Mouse (Mus musculus): Measurements from ENCODE around the gene Dennd6a. TPM values are rescaled to one million over a fixed set of nuclear protein-coding genes. Genes with fewer than 3 reads are reported as not detected.
"Not testable (repeated sequence)": the region's sequence is repeated elsewhere in the genome, so short reads cannot be mapped to it uniquely, and the experiment has no call there.

The Dennd6a gene
- 29.2 and 33.6 TPM in 2 replicates for polyA plus RNA-seq (2015; fragmentation: Nextera tagmentation; extraction: Ambion mirVana)

GRCm38 (mm10) chr14:26573556-26573955 lies at the start of gene Dennd6a:
TSS of gene Dennd6a (plus strand) at chr14:26573856.
- not testable (repeated sequence) for H3K9me3 ChIP-seq (replicated peaks; ENCODE audit: low read length); H3K4me1 ChIP-seq (replicated peaks; ENCODE audit: insufficient read depth, low read length); H3K4me3 ChIP-seq (replicated peaks; ENCODE audit: low read depth, low read length); H3K27ac ChIP-seq; ATAC-seq (replicated peaks; ENCODE audit: low FRiP score, low read depth); H3K4me2 ChIP-seq (ENCODE audit: low read length); DNase-seq (ENCODE audit: low spot score); H3K9ac ChIP-seq (ENCODE audit: low read depth, low read length); H3K27me3 ChIP-seq (ENCODE audit: insufficient read depth, low read length); H3K36me3 ChIP-seq (ENCODE audit: insufficient read depth, low read length)
- WGBS: 82% methylated on average over 5 of the region's 5 CpGs

- Histone ChIP-seq H3K36me3 (ENCODE audit: insufficient read depth, low read length) (no peaks in the 10 kb centered on the region), H3K9me3 (replicated peaks; ENCODE audit: low read length) (no peaks in the 10 kb centered on the region), H3K9ac (ENCODE audit: low read depth, low read length) (no peak overlapping the region), H3K27me3 (ENCODE audit: insufficient read depth, low read length) (no peaks in the 10 kb centered on the region), H3K4me1 (replicated peaks; ENCODE audit: insufficient read depth, low read length) (peaks cover 7% of the 10 kb centered on the region), H3K4me3 (replicated peaks; ENCODE audit: low read depth, low read length) (no peak overlapping the region), H3K27ac (no peak overlapping the region), H3K4me2 (ENCODE audit: low read length) (no peak overlapping the region)
- WGBS: 54% methylated on average over 3 of the region's 3 CpGs
- no peak for TF ChIP-seq CTCF (IDR thresholded peaks at IDR 0.05; ENCODE audit: low read depth)
- ATAC-seq (replicated peaks; ENCODE audit: low FRiP score, low read depth) (no peak), DNase-seq (ENCODE audit: low spot score) (no peak)
Measured at GRCm38 (mm10) chr14:26525955-26526354, 47.7 kb upstream of the Dennd6a start.

- no peak overlapping the region for H3K9ac ChIP-seq (ENCODE audit: low read depth, low read length)
- no peak for ATAC-seq (replicated peaks; ENCODE audit: low FRiP score, low read depth)
- 47% methylated on average over 2 of the region's 2 CpGs for WGBS
- H3K27ac ChIP-seq: no peak overlapping the region
- no peak overlapping the region for H3K4me3 ChIP-seq (replicated peaks; ENCODE audit: low read depth, low read length)
- no peaks in the 10 kb centered on the region for H3K36me3 ChIP-seq (ENCODE audit: insufficient read depth, low read length)
- no peaks in the 10 kb centered on the region for H3K9me3 ChIP-seq (replicated peaks; ENCODE audit: low read length)
- peaks cover 21% of the 10 kb centered on the region; the same call in 1 of the 2 replicates for H3K4me1 ChIP-seq (replicated peaks; ENCODE audit: insufficient read depth, low read length)
- no peak for TF ChIP-seq CTCF (IDR thresholded peaks at IDR 0.05; ENCODE audit: low read depth)
- DNase-seq (ENCODE audit: low spot score): no peak
- no peak overlapping the region for H3K4me2 ChIP-seq (ENCODE audit: low read length)
- H3K27me3 ChIP-seq (ENCODE audit: insufficient read depth, low read length): no peaks in the 10 kb centered on the region
Measured at GRCm38 (mm10) chr14:26528296-26528695, 45.4 kb upstream of the Dennd6a start.

- ATAC-seq (replicated peaks; ENCODE audit: low FRiP score, low read depth) (no peak), DNase-seq (ENCODE audit: low spot score) (no peak)
- no peak overlapping the region for H3K4me3 ChIP-seq (replicated peaks; ENCODE audit: low read depth, low read length)
- no peaks in the 10 kb centered on the region for H3K27me3 ChIP-seq (ENCODE audit: insufficient read depth, low read length)
- H3K4me2 ChIP-seq (ENCODE audit: low read length): 0 out of 2 replicates have a peak overlapping the region, but pooled peaks have one; percentile 7
- H3K4me1 ChIP-seq (replicated peaks; ENCODE audit: insufficient read depth, low read length): peaks cover 22% of the 10 kb centered on the region
- no peaks in the 10 kb centered on the region for H3K9me3 ChIP-seq (replicated peaks; ENCODE audit: low read length)
- TF ChIP-seq CTCF (IDR thresholded peaks at IDR 0.05; ENCODE audit: low read depth): no peak
- no peak overlapping the region for H3K27ac ChIP-seq
- H3K36me3 ChIP-seq (ENCODE audit: insufficient read depth, low read length): no peaks in the 10 kb centered on the region
- WGBS: 53% methylated on average over 7 of the region's 7 CpGs
- no peak overlapping the region for H3K9ac ChIP-seq (ENCODE audit: low read depth, low read length)
Measured at GRCm38 (mm10) chr14:26530350-26530749, 43.3 kb upstream of the Dennd6a start.

- peaks cover 22% of the 10 kb centered on the region for H3K4me1 ChIP-seq (replicated peaks; ENCODE audit: insufficient read depth, low read length)
- no peak overlapping the region for H3K9ac ChIP-seq (ENCODE audit: low read depth, low read length)
- 70% methylated on average over 10 of the region's 10 CpGs for WGBS
- no peak overlapping the region for H3K27ac ChIP-seq
- H3K36me3 ChIP-seq (ENCODE audit: insufficient read depth, low read length): no peaks in the 10 kb centered on the region
- peak overlapping the region; percentile 31 for H3K4me2 ChIP-seq (ENCODE audit: low read length)
- H3K4me3 ChIP-seq (replicated peaks; ENCODE audit: low read depth, low read length): no peak overlapping the region
- ATAC-seq (replicated peaks; ENCODE audit: low FRiP score, low read depth): no peak
- DNase-seq (ENCODE audit: low spot score): no peak
- no peak for TF ChIP-seq CTCF (IDR thresholded peaks at IDR 0.05; ENCODE audit: low read depth)
- H3K27me3 ChIP-seq (ENCODE audit: insufficient read depth, low read length): no peaks in the 10 kb centered on the region
- no peaks in the 10 kb centered on the region for H3K9me3 ChIP-seq (replicated peaks; ENCODE audit: low read length)
Measured at GRCm38 (mm10) chr14:26531410-26532313, 42.0 kb upstream of the Dennd6a start.

- TF ChIP-seq CTCF (IDR thresholded peaks at IDR 0.05; ENCODE audit: low read depth): no peak
- Histone ChIP-seq H3K9ac (ENCODE audit: low read depth, low read length) (0 out of 2 replicates have a peak overlapping the region, but pooled peaks have one; percentile 94), H3K27ac (no peak overlapping the region), H3K4me3 (replicated peaks; ENCODE audit: low read depth, low read length) (peak overlapping the region; percentile 90; the same call in 1 of the 2 replicates), H3K4me2 (ENCODE audit: low read length) (peak overlapping the region; percentile 73), H3K27me3 (ENCODE audit: insufficient read depth, low read length) (no peaks in the 10 kb centered on the region), H3K9me3 (replicated peaks; ENCODE audit: low read length) (no peaks in the 10 kb centered on the region), H3K4me1 (replicated peaks; ENCODE audit: insufficient read depth, low read length) (peaks cover 22% of the 10 kb centered on the region), H3K36me3 (ENCODE audit: insufficient read depth, low read length) (no peaks in the 10 kb centered on the region)
- ATAC-seq (replicated peaks; ENCODE audit: low FRiP score, low read depth): no peak
- no peak for DNase-seq (ENCODE audit: low spot score)
- WGBS: 44% methylated on average over 9 of the region's 9 CpGs
Measured at GRCm38 (mm10) chr14:26532752-26533151, 40.9 kb upstream of the Dennd6a start.
